In genomic region chr11:35893018-35893421, GRCm38 (mm10) we compare ENCODE assay signal across 9 mouse cellular contexts. TPM values are rescaled to one million over a fixed set of nuclear protein-coding genes. Genes with fewer than 3 reads are reported as not detected.
DNase-seq lines count a peak whose midpoint lies in the region; ATAC-seq lines count a peak whose summit lies in the region.
"Had no signal": no experiment of that assay in that cellular context is flagged by ENCODE, and none has a peak within 500 bp of the region (broad histone marks: within the 10 kb centered on the region; RNA-seq: fewer than 3 reads in every experiment).

No protein-coding gene starts in this region.

- 19% methylated on average over 10 of the region's 10 CpGs for WGBS in forebrain, embryonic 12.5 days
- WGBS in hindbrain, embryonic 16.5 days, result 23% methylated on average over 10 of the region's 10 CpGs
- 29% methylated on average over 10 of the region's 10 CpGs for WGBS in midbrain, embryonic 16.5 days

- DNase-seq in layer of hippocampus, adult 9-11 months, result peak; percentile 35
- no peak for DNase-seq in layer of hippocampus, adult 18-20 months (ENCODE audit: low spot score in 2 of 2)
- no peak for DNase-seq in embryo, embryonic 11 days
- no peak for DNase-seq in kidney, adult 18-20 months
- no peak for DNase-seq in gastrocnemius, adult 8-10 months (ENCODE audit: low spot score in 2 of 2)

- peaks cover 15% of the 10 kb centered on the region for H3K36me3 ChIP-seq in forebrain, embryonic 12.5 days (replicated peaks)
- H3K36me3 ChIP-seq in hindbrain, embryonic 16.5 days (ENCODE audit: control insufficient read depth, insufficient read depth, low read length), result peaks cover 5% of the 10 kb centered on the region; the same call in 1 of the 2 replicates
- no peaks in the 10 kb centered on the region; the same call in none of the 2 replicates for H3K36me3 ChIP-seq in midbrain, embryonic 16.5 days (ENCODE audit: control insufficient read depth, insufficient read depth, low read length)

- H3K9me3 ChIP-seq in forebrain, embryonic 12.5 days, result no peaks in the 10 kb centered on the region
- no peaks in the 10 kb centered on the region for H3K9me3 ChIP-seq in hindbrain, embryonic 16.5 days (ENCODE audit: control insufficient read depth, low read length)
- H3K9me3 ChIP-seq in midbrain, embryonic 16.5 days (replicated peaks; ENCODE audit: control insufficient read depth, low read length, poor library complexity, severe bottlenecking), result no peaks in the 10 kb centered on the region
- H3K9me3 ChIP-seq: neural tube, embryonic 12.5 days had no signal

- H3K9ac ChIP-seq in forebrain, embryonic 12.5 days, result peak overlapping the region; percentile 30; the same call in 1 of the 2 replicates
- no peak overlapping the region for H3K9ac ChIP-seq in hindbrain, embryonic 16.5 days (ENCODE audit: low read depth, low read length)
- no peak overlapping the region for H3K9ac ChIP-seq in midbrain, embryonic 16.5 days (ENCODE audit: low read depth, low read length)
- H3K9ac ChIP-seq: neural tube, embryonic 12.5 days had no signal

- H3K4me3 ChIP-seq in forebrain, embryonic 12.5 days (replicated peaks), result no peak overlapping the region
- no peak overlapping the region for H3K4me3 ChIP-seq in hindbrain, embryonic 16.5 days (ENCODE audit: low read length)
- no peak overlapping the region for H3K4me3 ChIP-seq in midbrain, embryonic 16.5 days (ENCODE audit: low read depth, low read length)
- H3K4me3 ChIP-seq: neural tube, embryonic 12.5 days had no signal

- peak; percentile 21; the same call in 1 of the 2 replicates for ATAC-seq in forebrain, embryonic 12.5 days (ENCODE audit: low FRiP score)
- peak; percentile 41; the same call in 1 of the 2 replicates for ATAC-seq in hindbrain, embryonic 16.5 days
- peak; percentile 41 for ATAC-seq in midbrain, embryonic 16.5 days

- H3K27ac ChIP-seq in forebrain, embryonic 12.5 days, result peak overlapping the region; percentile 74
- peak overlapping the region; percentile 9 for H3K27ac ChIP-seq in hindbrain, embryonic 16.5 days (ENCODE audit: low read depth, low read length)
- H3K27ac ChIP-seq in midbrain, embryonic 16.5 days (ENCODE audit: low read length), result peak overlapping the region; percentile 62

- H3K4me1 ChIP-seq in forebrain, embryonic 12.5 days, result peaks cover 44% of the 10 kb centered on the region
- H3K4me1 ChIP-seq in hindbrain, embryonic 16.5 days (ENCODE audit: control insufficient read depth, insufficient read depth, low read depth, low read length), result peaks cover 12% of the 10 kb centered on the region
- H3K4me1 ChIP-seq in midbrain, embryonic 16.5 days (ENCODE audit: control insufficient read depth, insufficient read depth, low read length), result peaks cover 10% of the 10 kb centered on the region; the same call in 1 of the 2 replicates

- H3K4me2 ChIP-seq in forebrain, embryonic 12.5 days, result no peak overlapping the region
- no peak overlapping the region for H3K4me2 ChIP-seq in hindbrain, embryonic 16.5 days (ENCODE audit: low read length)
- H3K4me2 ChIP-seq in midbrain, embryonic 16.5 days (ENCODE audit: low read length), result no peak overlapping the region
- H3K4me2 ChIP-seq: neural tube, embryonic 12.5 days had no signal

- H3K27me3 ChIP-seq in forebrain, embryonic 12.5 days, result no peaks in the 10 kb centered on the region
- H3K27me3 ChIP-seq in hindbrain, embryonic 16.5 days (replicated peaks; ENCODE audit: control insufficient read depth, insufficient read depth, low read length), result no peaks in the 10 kb centered on the region
- H3K27me3 ChIP-seq in midbrain, embryonic 16.5 days (ENCODE audit: control insufficient read depth, insufficient read depth, low read depth, low read length), result no peaks in the 10 kb centered on the region
- H3K27me3 ChIP-seq: neural tube, embryonic 12.5 days had no signal

RNA-seq across cellular contexts. Expression of gene Rars, which starts 58.7 kb away (rescaled TPM):
- 10 to 100 TPM; 51.4 to 53.5 TPM for total RNA-seq in layer of hippocampus, adult 18-20 months (2021)
- 83.7 and 85.6 TPM in 2 replicates for polyA plus RNA-seq in forebrain, embryonic 12.5 days (2016; fragmentation: Nextera tagmentation; extraction: Ambion mirVana)
- polyA plus RNA-seq in hindbrain, embryonic 16.5 days (2015; fragmentation: Nextera tagmentation; extraction: Ambion mirVana), result 64.9 and 70.3 TPM in 2 replicates
- polyA plus RNA-seq in midbrain, embryonic 16.5 days (2015; fragmentation: Nextera tagmentation; extraction: Ambion mirVana), result 70.2 and 71.9 TPM in 2 replicates
- total RNA-seq in gastrocnemius, adult 8-10 months (2022), result 10 to 100 TPM; 33.1 to 37.5 (median 37.2) TPM

Comparison
In these comparisons a context has a peak if more than half of its experiments do, and no peak if none do; other contexts are left out.
1. H3K27ac ChIP-seq: peak in every context shown above with its lines; median percentile 74 in forebrain, embryonic 12.5 days; 62 in midbrain, embryonic 16.5 days; 9 in hindbrain, embryonic 16.5 days.